Mouse (Mus musculus) midbrain, postnatal 0 days (tissue): ENCODE results near the gene Sectm1a. TPM values are rescaled to one million over a fixed set of nuclear protein-coding genes. Genes with fewer than 3 reads are reported as not detected.

ENCODE experiments used
- ATAC-seq: fragments of 200-750 bp; cut with Nextera tagmentation; 2 replicates; pipeline ENCODE4 v1.8.0; 2017; ENCODE audit warnings: moderate number of reproducible peaks, mild to moderate bottlenecking, moderate TSS enrichment, moderate library complexity; ENCODE audit not compliant: low FRiP score
- DNase-seq: peaks from one replicate; pipeline ENCODE4 v3.0.0-alpha.2; 2015; ENCODE audit warnings: low spot score
- H3K27ac ChIP-seq: fragments of 300-500 bp; sonication (generic); 2 replicates; pipeline ENCODE4 v1.5.1; 2014; ENCODE audit warnings: low read depth, mild to moderate bottlenecking, low read length, mixed read lengths
- H3K27me3 ChIP-seq: fragments of 300-500 bp; sonication (generic); 2 replicates; pipeline ENCODE4 v1.6.1; 2014; ENCODE audit warnings: low read length, control low read depth, mixed read lengths; ENCODE audit not compliant: insufficient read depth
- H3K36me3 ChIP-seq: fragments of 300-500 bp; sonication (generic); 2 replicates; pipeline ENCODE4 v1.6.1; 2014; ENCODE audit warnings: low read length, control low read depth, mixed read lengths; ENCODE audit not compliant: insufficient read depth
- H3K4me1 ChIP-seq: fragments of 300-500 bp; sonication (generic); 2 replicates; pipeline ENCODE4 v1.6.1; 2014; ENCODE audit warnings: mild to moderate bottlenecking, control low read depth, antibody characterized with exemption, low read length, mixed read lengths; ENCODE audit not compliant: insufficient read depth
- H3K4me2 ChIP-seq: fragments of 300-500 bp; sonication (generic); 2 replicates; pipeline ENCODE4 v1.6.1; 2014; ENCODE audit warnings: low read depth, mild to moderate bottlenecking, low read length, mixed read lengths; ENCODE audit not compliant: poor library complexity, severe bottlenecking
- H3K4me3 ChIP-seq: fragments of 300-500 bp; sonication (generic); 2 replicates; pipeline ENCODE4 v1.5.1; 2014; ENCODE audit warnings: low read depth, mild to moderate bottlenecking, low read length, moderate library complexity
- H3K9ac ChIP-seq: fragments of 300-500 bp; sonication (generic); replicated peaks from 2 replicates; pipeline ENCODE4 v1.6.1; 2014; ENCODE audit warnings: mild to moderate bottlenecking, low read length, moderate library complexity, mixed read lengths; ENCODE audit not compliant: poor library complexity, severe bottlenecking
- H3K9me3 ChIP-seq: fragments of 300-500 bp; sonication (generic); 2 replicates; pipeline ENCODE4 v1.6.1; 2016; ENCODE audit warnings: low read length, control low read depth
- CTCF ChIP-seq: IDR thresholded peaks from 2 replicates; pipeline ENCODE4 v1.5.1; 2016; ENCODE audit warnings: antibody characterized with exemption, mild to moderate bottlenecking
- WGBS: fragments of 180-500 bp; shearing (Covaris S2); extraction: QIAGEN DNeasy Blood & Tissue Kit; methylation state at CpG from one replicate; pipeline ENCODE4 v1.1.7; 2014; 5-methylcytosine and 5-hydroxymethylcytosine counted together
- polyA plus RNA-seq: library from polyadenylated mRNA; unstranded; fragments of >200 nt; fragmentation: Nextera tagmentation; extraction: Ambion mirVana; gene quantifications from 2 replicates; pipeline ENCODE4 v1.2.1, GENCODE M21; 2015
- total RNA-seq: library from RNA; depleted of rRNA; stranded (reverse); fragments of >200 nt; gene quantifications from 2 replicates; pipeline ENCODE4 v1.2.3, GENCODE M21; 2014

Gene Sectm1a
- total and polyA plus RNA-seq, 2 experiments from 2014 or later: not detected

- WGBS: 7% methylated on average over 4 of the region's 4 CpGs
- Histone ChIP-seq H3K4me2 (no peak overlapping the region), H3K36me3 (no peaks in the 10 kb centered on the region), H3K27me3 (no peaks in the 10 kb centered on the region), H3K9me3 (no peaks in the 10 kb centered on the region), H3K27ac (no peak overlapping the region), H3K4me1 (no peaks in the 10 kb centered on the region), H3K9ac (no peak overlapping the region), H3K4me3 (no peak overlapping the region)
- peak; percentile 77 for TF ChIP-seq CTCF
- DNase-seq (peak; percentile 81), ATAC-seq (no peak)
These were observed 39.8 kb downstream of the Sectm1a start for GRCm38 (mm10) chr11:121041212-121041611.

- Histone ChIP-seq H3K4me1 (no peaks in the 10 kb centered on the region), H3K9me3 (no peaks in the 10 kb centered on the region), H3K4me2 (no peak within 1 kb of the TSS), H3K36me3 (no peaks in the 10 kb centered on the region), H3K27me3 (no peaks in the 10 kb centered on the region), H3K9ac (no peak within 1 kb of the TSS), H3K4me3 (no peak within 1 kb of the TSS), H3K27ac (no peak within 1 kb of the TSS)
- DNase-seq (no peak), ATAC-seq (no peak)
- TF ChIP-seq CTCF: no peak
- WGBS: 77% methylated on average over 5 of the region's 5 CpGs
These were observed 41.7 kb downstream of the Sectm1a start, which contains the start of gene Cd7 for GRCm38 (mm10) chr11:121039302-121039701. Gene Cd7 (minus strand): TSS chr11:121039418.

GRCm38 (mm10) chr11:121038366-121039240 lies 42.4 kb downstream of the Sectm1a start:
- DNase-seq: no peak
- H3K4me2 ChIP-seq: no peak overlapping the region
- H3K4me3 ChIP-seq: no peak overlapping the region
- H3K27ac ChIP-seq: no peak overlapping the region
- H3K36me3 ChIP-seq: no peaks in the 10 kb centered on the region
- H3K4me1 ChIP-seq: no peaks in the 10 kb centered on the region
- no peaks in the 10 kb centered on the region for H3K9me3 ChIP-seq
- no peak overlapping the region for H3K9ac ChIP-seq
- WGBS: 89% methylated on average over 11 of the region's 11 CpGs
- no peaks in the 10 kb centered on the region for H3K27me3 ChIP-seq
- no peak for ATAC-seq
- TF ChIP-seq CTCF: no peak

- no peak for ATAC-seq
- H3K4me1 ChIP-seq: no peaks in the 10 kb centered on the region
- WGBS: 92% methylated on average over 5 of the region's 5 CpGs
These were observed 47.9 kb downstream of the Sectm1a start for GRCm38 (mm10) chr11:121033118-121033517.

DNA sequence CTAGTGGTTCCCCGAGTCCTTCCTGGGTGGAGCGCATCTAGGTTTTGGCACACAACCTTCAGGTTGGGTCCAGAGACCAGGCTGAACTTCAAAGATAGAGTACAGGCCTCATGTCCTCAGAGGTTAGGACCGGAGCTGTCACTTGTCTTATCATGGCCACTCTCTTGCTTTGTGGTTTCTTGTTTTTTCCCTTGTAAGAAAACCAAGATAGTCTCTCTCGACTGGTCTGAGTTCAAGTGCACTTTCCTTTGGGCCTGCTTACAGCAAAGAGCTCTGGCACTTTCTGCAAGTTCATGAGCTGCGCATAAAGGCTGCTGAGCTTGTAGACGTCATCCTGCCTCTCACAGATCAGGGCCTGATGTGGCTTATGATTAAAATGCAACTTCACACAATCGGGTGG lies 53.8 kb downstream of the Sectm1a start:
- ATAC-seq: no peak
- Histone ChIP-seq H3K4me3 (no peak overlapping the region), H3K27me3 (no peaks in the 10 kb centered on the region), H3K36me3 (no peaks in the 10 kb centered on the region), H3K9me3 (no peaks in the 10 kb centered on the region), H3K9ac (no peak overlapping the region), H3K4me2 (no peak overlapping the region), H3K4me1 (no peaks in the 10 kb centered on the region), H3K27ac (no peak overlapping the region)
- WGBS: 84% methylated on average over 7 of the region's 7 CpGs
- no peak for DNase-seq
- TF ChIP-seq CTCF: no peak

More at GRCm38 (mm10) chr11:121033118-121033517, 47.9 kb downstream of the Sectm1a start:
- H3K4me2 ChIP-seq: no peak overlapping the region
- H3K9ac ChIP-seq: no peak overlapping the region
- H3K27me3 ChIP-seq: no peaks in the 10 kb centered on the region
- no peak overlapping the region for H3K4me3 ChIP-seq
- no peaks in the 10 kb centered on the region for H3K9me3 ChIP-seq
- no peak for TF ChIP-seq CTCF
- no peak for DNase-seq
- no peaks in the 10 kb centered on the region for H3K36me3 ChIP-seq
- H3K27ac ChIP-seq: no peak overlapping the region

DNA sequence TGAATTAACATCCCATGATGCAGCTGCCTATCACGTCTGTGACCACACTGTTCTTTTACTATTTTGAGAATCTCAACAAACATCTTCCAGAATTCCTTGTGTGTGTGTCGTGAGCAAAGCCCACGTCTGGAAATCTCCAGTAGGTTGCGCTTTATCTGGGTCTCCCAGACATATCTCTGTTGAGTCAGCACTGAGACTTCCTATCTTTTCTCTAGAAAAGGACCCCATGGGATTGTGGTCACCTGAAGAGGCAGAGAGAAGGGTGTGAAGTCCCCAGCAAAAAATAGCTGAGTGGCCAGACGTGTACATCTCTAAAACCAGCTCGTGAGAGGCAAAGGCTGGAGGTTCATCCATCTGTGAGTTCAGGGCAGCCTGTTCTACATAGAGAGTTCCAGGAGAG lies 56.9 kb downstream of the Sectm1a start:
- WGBS: 75% methylated on average over 6 of the region's 6 CpGs
- Histone ChIP-seq H3K4me2 (no peak overlapping the region), H3K4me3 (no peak overlapping the region), H3K9ac (no peak overlapping the region), H3K27ac (no peak overlapping the region), H3K36me3 (no peaks in the 10 kb centered on the region), H3K4me1 (no peaks in the 10 kb centered on the region), H3K27me3 (no peaks in the 10 kb centered on the region), H3K9me3 (no peaks in the 10 kb centered on the region)
- no peak for ATAC-seq
- no peak for DNase-seq
- TF ChIP-seq CTCF: no peak
